Mouse (Mus musculus): Measurements from ENCODE around the gene Gm20388.

Gene Gm20388

GRCm38 (mm10) chr8:121852464-121852863, 1941.8 kb downstream of the Gm20388 start:
- DNase-seq (ENCODE audit: low spot score in 2 of 2): no peak

- no peak for DNase-seq (ENCODE audit: low spot score in 2 of 2)
Measured at GRCm38 (mm10) chr8:121853586-121853985, 1942.9 kb downstream of the Gm20388 start.

- DNase-seq (ENCODE audit: low spot score in 2 of 2): no peak
Measured at GRCm38 (mm10) chr8:121856071-121856746, 1945.6 kb downstream of the Gm20388 start.

- no peak for DNase-seq (ENCODE audit: low spot score in 2 of 2)
Measured at GRCm38 (mm10) chr8:121857331-121857730, 1946.7 kb downstream of the Gm20388 start.

- no peak for DNase-seq (ENCODE audit: low spot score in 2 of 2)
Measured at GRCm38 (mm10) chr8:121857747-121858146, 1947.1 kb downstream of the Gm20388 start.

DNA sequence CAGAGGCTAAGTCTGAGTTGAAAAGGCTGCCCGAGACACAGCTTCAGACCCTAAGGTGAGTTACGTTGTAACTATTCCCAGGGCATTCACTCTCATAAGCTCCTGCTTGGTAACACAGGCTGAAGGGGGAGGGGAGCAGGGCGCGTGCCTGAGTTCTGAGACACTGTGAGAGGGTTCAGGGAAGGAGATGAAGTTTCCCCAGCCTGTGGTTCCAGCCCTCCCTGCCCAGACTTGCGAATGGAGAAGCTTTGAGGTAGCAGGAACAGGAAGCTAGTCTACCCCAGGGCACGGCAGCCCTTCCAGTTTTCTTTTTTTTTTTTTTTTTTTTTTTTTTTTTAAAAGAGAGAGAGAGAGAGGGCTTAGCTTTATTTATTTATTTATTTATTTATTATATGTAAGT, 1950.6 kb downstream of the Gm20388 start:
- DNase-seq (ENCODE audit: low spot score in 2 of 2): no peak

DNA sequence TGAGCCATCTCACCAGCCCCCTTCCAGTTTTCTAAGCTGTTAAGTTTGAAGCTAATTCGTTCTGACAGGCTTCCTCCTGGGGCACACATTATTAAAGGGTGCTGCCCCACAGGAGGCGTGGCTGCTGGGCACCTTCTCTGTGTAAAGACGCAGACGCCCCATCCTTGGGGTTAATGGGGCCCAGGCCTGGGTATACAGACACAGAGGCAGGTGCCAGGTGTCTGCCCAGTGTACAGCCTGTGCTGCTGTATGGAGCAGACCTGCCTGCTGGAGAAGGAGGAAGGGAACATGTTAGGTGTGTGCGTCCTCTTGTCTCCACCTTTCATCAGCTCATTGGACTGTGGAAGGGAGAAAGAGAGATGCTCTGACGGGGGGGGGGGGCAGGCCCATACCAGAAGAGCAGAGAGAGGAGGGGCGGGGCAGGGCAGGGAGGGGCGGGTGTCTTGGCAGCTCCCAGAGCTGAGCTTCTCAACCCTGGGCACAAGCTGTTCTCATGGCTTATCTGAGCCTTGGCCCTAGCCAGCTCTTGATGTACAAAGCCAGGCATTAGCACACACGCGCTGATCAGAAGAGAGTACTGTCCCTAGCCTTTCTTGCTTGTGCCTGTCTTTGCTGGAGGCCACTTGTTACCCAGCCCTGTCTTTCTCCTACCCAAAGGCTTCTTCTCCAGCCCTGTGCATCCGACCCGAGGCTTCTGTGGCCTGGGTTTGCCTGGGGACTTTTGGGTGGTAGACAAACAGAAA, 1951.3 kb downstream of the Gm20388 start:
- no peak for DNase-seq (ENCODE audit: low spot score in 2 of 2)

DNA sequence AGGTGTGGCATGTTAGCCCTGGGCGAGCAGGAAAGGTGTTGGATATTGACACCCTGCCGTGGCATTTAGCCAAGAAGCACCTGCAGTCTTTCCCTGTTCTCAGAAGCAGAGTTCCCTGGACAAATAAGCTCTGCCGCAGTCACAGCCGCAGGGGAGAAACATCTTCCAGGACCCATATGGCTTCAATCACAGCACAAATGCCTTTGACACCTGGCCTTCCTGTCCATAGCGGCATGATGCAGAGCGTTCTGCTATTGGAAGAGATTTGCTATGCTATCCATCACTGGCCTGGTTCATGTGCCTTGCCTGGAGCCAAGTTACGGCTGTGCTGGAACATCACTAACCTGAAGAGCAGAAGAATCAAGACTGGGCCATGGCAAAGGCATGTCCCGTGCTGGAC, 1954.7 kb downstream of the Gm20388 start:
- DNase-seq (ENCODE audit: low spot score in 2 of 2): no peak

DNA sequence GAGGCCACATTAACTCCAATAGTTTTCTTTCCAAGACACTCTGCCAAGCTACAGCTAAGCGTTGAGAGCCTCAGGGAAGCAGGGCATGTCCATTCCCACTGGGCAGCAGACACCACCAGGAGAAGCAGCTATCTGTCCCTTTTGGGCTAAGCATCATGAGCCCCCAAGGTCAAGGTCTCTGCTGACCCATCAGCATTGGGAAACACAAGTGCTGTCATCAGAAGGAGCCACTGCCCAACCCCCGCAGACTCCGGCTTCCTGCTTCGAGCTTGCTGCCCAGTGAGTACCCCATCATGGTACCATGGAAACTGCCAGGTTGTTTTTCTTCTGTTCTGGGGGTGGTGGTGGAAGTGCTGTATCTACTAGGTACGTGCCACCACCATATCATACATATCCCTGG, 1957.6 kb downstream of the Gm20388 start:
- DNase-seq (ENCODE audit: low spot score in 2 of 2): no peak

DNA sequence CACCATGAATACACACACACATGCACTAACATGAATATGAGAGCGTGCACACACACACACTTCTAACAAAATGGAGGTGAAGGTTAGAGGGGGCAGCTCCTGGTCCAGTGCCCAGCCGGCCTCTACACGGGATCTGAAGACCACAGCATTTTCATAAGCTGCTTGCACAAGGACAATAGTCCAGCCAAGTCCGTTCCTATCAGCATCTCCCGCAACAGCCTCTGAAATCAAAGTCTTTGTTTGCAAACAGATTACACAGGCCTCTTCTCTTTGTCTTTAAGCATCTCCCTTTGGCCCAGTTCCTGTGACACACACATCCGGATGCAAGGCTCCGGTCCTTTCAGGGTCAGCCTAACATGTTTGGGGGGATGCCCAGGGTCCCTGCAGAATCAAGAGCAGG, 1958.3 kb downstream of the Gm20388 start:
- DNase-seq (ENCODE audit: low spot score in 2 of 2): no peak

GRCm38 (mm10) chr8:121870190-121870589, 1959.5 kb downstream of the Gm20388 start:
- DNase-seq (ENCODE audit: low spot score in 2 of 2): no peak

DNA sequence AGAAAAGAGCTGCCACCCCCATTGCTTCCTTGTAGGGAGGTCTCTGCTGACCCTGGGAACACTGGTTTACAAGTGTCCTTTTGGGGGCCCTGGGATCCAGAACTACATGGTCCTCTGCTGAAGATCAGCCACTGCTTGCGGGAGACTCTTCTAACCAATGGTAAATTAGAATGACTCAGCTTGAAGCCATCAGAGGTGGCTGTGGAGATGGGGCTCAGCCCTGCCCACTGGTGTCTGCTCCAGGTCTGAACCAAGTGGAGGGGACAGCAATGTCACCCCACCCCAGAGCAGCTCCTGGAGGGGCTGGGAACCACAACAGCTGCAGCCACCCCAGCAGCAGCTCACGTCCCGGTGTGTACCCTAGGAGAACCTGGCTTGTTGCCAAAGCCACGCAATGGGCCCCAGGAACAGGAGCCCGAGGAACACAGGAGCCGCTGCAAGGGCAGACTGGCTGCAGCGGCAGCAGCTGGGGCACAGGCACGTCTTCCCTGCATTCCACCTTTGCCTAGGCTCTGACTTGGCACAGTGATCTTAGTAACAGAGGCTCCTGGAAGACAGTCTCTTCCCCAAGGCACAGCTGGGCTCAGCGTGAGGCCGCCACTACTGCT, 1961.3 kb downstream of the Gm20388 start:
- DNase-seq (ENCODE audit: low spot score in 2 of 2): no peak

DNA sequence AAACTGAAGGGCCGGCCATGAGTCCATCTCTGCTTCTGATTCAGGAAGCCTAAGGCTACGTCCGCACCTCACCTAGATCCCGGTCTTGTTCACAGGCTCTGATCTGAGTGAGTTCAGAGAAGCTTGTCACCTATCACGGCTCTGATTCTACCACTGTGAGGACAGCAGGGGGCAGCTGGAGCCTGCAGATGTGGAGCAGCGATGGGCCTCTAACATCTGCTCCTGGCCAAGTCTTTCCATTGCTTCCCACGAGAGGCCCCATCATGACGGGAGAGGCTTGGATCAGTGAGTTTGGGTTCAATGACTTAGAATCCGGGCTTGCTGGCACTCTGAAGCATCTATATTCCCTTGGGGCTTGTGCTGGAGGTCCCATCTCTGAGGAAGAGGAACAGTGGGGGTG, 1963.4 kb downstream of the Gm20388 start:
- peak in 1 of 2 experiments; percentile 43 for DNase-seq (ENCODE audit: low spot score in 2 of 2)

- DNase-seq (ENCODE audit: low spot score in 2 of 2): no peak
Measured at GRCm38 (mm10) chr8:121875045-121875444, 1964.4 kb downstream of the Gm20388 start.

- DNase-seq (ENCODE audit: low spot score in 2 of 2): no peak
Measured at GRCm38 (mm10) chr8:121875517-121875916, 1964.9 kb downstream of the Gm20388 start.

- no peak for DNase-seq (ENCODE audit: low spot score in 2 of 2)
Measured at GRCm38 (mm10) chr8:121877212-121877611, 1966.6 kb downstream of the Gm20388 start.

- no peak for DNase-seq (ENCODE audit: low spot score in 2 of 2)
Measured at GRCm38 (mm10) chr8:121877828-121878480, 1967.3 kb downstream of the Gm20388 start.

DNA sequence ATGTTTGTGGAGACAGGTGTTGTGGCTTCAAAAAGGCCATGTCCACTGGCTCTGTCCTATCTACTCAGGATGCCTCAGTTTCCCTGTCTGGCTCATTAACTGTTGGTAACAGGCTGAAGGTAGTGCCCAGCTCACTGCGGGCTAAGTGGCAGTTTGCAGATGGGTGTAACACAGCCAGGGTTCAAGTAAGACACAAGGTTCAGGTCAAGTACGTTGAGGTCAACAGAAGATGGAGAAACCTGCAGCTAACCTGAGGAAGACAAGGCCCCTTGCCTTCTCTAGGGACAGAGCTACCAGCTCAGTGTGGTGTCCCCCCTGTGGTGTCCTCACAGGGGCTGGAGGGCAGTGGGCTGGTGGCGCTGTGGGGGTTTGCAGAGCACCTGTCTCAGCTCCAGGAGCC, 1969.1 kb downstream of the Gm20388 start:
- DNase-seq (ENCODE audit: low spot score in 2 of 2): no peak

GRCm38 (mm10) chr8:121880818-121881217, 1970.2 kb downstream of the Gm20388 start:
- DNase-seq (ENCODE audit: low spot score in 2 of 2): no peak

- DNase-seq (ENCODE audit: low spot score in 2 of 2): no peak
Measured at GRCm38 (mm10) chr8:121881921-121882320, 1971.3 kb downstream of the Gm20388 start.

GRCm38 (mm10) chr8:121884181-121884580, 1973.5 kb downstream of the Gm20388 start:
- no peak for DNase-seq (ENCODE audit: low spot score in 2 of 2)

- DNase-seq (ENCODE audit: low spot score in 2 of 2): no peak
Measured at GRCm38 (mm10) chr8:121885001-121885400, 1974.4 kb downstream of the Gm20388 start.
